Mouse (Mus musculus) thymus, postnatal 36 days (tissue): Measurements from ENCODE around the gene Acta1.
A peak's percentile ranks its signal among the peaks of the same experiment; 100 is the strongest.

ENCODE experiments used
- DNase-seq, 2 experiments: peaks; one replicate each; pipeline ENCODE4 v3.0.0; 2022; ENCODE audit warnings: mixed read lengths in 2 of 2

The Acta1 gene

DNA sequence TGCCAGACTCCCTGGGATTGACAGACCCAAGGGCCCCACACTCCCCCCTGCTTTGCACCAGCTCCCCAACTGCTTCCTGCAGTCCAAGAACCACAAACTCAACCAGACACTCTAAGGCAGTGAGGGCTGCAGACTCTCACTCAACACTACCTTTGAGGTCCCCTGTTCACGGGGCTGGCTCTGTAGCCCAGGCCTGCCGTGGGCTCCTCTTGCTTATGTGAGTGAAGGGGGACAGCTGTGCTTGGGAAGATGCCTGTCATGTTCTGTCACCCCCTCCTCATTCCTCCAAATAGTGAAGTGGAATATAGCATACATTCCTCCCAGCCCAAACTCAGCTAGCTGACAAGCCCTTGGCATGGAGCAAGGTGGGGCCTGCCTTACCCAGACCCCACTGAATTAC is 12.1 kb downstream of the Acta1 start:
- no peak for DNase-seq

DNA sequence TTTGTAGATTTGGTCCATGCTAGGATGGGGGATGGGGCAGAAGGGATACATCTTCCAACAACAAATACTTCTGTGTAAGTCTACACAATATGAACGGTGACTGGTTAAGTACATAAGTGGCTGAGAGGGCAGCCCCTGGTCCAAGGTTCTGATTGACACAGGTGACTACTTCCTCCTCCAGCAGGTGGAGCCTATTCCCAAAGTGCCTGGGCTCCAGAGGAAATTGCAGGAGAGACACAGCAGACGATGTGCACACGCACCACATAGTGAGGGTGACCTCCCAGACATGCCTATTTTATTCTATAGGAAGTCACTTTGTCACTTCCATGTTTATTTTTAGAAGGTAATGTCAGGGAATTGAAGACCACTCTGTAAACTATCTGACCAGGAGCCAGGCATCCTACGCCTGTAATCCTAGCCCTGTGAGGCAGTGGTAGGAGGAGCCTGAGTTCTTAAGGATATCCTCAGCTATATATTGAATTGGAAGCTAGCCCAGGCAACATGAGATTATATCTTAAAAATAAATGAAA is 13.7 kb downstream of the Acta1 start:
- DNase-seq = no peak

DNA sequence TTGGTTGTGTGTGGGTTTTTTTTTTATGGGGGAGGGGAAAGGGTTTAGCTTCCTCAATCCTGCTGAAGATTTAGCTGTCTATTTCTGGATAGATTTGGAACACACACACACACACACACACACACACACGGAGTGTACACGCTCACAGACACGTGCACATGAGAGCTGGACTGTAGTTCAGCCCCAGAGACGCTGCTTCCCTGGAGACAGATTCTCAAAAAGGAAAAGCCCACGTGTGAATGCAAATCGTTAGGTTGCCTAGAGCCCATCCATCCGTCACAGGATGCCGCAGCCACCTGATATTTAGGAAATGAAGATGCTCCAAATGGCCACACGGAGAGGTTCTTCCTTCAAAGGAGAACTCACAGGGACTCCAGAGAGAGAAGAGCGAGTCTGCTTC is 14.3 kb downstream of the Acta1 start:
- no peak for DNase-seq

DNA sequence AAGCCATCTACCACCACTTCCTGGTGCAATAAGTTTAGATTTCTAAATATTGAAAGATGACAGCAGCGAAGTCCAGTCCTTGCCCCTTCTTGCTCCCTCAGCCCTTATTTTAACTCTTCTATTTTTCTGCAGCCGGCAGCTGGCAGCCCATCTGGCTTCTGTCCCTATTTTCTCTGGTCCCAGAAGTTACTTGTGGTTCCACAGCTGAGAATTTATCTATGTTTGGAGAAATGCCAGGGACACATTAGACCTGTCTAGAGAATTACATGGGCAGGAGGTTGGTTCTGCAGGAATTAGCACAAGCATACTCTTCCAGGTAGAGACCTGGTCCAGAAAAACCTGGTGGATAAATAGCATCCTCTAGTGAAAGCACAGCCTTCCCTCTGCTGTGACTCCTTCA is 16.7 kb downstream of the Acta1 start:
- no peak for DNase-seq

DNA sequence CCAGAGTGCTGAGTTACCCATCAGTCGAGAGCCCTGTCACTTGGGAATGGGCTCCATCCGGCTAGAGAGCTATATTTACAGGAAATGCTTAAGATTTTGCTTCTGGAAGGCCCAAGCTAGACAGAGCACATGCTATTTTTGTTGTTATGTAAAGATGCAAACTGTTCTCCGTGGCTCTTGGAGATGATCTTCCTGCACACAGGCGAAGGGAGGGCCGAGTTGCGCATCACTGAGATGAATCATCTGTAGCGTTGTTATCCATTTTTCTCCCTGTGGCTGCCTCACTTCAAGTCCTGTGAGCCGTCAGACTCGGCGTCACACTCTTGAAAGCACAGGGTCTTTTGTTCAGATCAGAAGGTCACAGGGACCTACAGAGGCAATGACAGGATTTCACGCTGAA is 20.2 kb downstream of the Acta1 start:
- DNase-seq = no peak

DNA sequence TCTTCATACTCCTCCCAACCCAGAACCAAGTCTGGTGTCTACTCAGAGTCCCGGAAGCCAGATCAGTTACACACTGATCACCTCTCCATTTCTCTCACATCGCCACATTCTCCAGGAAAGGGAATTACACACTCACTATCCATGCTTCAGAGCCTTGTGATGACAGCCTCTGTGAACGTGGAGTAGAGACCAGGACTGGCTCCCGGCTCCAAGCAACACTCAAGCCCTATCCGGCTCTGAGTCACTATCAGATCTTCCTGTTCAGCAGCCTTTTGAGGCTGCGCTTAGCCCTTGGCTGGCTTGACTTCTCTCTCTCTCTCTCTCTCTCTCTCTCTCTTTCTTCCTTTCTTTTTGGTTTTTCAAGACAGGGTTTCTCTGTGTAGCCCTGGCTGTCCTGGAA is 21.2 kb downstream of the Acta1 start:
- no peak for DNase-seq

DNA sequence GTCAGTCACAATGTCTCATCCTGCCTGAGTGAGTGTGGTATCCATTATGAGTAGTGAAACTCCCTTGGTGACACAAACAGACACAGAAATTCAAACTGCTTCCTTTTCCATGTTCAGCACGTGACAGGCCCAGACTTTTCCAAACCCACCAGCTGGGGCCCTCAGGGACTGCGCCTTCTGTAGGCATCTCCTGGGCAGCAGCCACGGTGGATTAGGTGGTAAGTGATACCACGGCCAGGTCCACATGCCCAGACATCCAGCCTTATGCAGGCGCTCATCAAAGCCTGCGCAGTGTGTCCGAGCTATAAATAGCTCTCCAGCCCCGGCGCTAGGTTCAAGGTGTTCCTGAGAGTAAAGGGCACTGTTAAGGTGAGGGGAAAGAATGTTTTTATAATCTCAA is 22.5 kb downstream of the Acta1 start:
- DNase-seq = no peak

DNA sequence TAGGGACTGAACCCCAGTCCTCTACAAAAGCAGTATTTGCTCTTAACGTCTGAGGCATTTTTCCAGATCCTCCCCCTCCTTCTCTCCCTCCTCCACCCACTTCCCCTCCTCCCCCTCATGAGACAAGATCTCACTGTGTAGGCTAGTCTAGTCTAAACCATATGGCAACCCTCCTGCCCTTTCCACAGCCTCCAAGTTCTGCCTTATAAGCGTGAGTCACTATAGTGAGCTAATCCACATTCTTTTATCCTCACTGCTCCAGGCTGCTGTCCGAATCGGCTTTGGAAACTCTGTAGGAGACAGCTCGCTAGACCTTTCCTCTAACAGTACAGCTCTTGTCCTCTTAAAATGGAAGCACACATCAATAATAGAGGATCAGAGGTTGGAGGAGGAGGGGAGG is 27.6 kb downstream of the Acta1 start:
- DNase-seq = no peak

DNA sequence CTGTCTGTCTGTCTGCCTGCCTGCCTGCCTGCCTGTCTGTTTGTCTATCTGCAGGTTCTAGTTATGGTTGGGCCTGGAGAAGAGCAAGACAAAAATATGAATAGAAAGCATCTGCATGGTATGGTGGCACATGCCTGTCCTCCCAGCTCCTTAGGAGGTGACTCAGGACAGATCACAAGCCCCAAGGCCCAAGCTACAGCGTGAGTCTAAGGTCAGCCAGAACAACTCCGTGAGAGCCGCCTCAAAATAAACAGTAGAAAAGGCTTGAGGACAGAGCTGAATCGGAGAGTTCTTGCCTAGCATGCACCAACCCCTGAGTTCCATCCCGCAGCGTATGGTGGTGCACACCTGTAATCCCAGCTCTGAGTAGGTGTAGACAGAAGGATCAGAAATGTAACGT is 28.8 kb downstream of the Acta1 start:
- DNase-seq = no peak

DNA sequence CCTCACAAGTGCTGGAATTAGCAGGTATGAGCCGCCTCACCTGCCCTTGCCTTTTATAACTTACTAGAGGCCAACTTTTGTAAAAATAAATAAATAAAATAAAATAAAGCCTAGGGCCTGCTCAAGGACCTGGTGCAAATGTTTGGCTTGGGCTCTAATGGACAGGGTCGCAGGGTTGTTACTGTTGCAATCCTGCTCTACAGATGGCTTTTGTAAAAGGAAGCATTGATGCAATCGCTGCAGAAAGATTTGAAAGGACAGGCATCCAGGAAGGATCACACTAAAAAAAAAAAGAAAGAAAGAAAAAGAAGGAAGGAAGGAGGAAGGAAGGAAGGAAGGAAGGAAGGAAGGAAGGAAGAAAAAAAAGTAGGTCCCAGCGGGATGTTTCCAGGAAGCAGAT is 34.2 kb downstream of the Acta1 start:
- no peak for DNase-seq

DNA sequence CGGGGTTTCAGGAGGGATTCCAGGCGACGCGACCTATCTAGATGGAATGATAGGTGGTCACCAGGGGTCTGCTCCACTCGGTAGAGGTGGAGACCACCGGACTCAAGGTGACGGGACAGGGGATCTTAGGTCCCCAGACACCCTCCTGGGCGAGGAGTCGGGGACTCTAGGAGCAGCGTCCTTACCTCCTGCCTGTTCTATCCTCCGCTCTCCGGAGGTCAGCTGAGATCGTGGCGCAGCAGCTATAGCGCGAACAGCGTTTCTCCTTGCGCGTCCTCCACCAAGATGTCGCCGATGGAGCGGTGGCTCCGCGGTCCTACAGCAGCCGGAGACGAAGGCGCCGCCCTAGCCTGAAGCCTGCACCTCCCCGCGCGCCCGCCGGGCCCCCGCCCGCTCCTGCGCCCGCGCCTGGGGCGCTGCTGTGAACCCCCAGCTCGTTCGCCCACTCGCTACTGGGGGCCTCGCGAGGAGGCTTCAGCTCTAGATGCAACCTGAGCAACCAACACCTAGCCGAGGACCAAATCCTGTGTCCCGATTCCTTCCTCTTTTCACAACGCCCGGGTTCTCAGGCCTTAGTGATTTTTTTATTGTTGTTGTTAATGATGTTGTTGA is 34.8 kb downstream of the Acta1 start, which contains the start of gene Ccsap:
Gene Ccsap (minus strand): TSS at position 562 of the 612 bp plus-strand sequence.
- peak; percentile 64 to 76 for DNase-seq

DNA sequence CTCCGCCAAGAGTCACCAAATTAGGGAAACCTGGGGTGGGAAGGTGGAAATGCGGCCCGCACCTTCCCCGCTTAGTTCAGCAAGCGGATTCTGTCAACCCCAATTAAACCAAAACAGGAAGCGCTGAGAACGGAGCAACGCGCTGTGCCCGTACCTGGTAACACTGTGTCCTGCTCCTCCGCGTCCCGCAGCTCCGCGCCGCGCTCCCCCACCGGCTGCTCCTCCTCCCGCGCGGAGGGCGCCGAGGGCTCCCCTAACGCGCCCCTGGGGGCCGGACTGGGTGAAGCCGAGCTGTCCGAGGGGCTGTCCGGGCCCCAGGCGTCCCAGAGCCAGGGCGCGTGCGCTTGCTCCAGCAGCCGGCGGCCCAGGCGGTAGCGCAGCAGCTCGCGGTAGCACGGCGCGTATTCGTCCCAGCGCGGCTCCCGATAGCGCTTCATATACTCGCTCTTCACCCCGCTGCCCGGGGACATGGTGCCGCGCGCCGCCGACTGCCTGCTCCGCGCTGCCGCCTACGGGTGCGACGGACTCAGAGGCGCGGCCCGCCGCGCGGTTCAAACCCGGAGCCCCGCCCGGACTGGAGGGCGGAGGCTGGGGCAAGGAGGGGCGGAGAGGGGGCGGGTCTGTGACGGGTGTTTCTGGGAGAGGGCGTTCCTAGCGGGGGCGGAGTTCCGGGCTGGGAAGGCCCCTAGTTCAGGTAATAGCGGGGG is 35.5 kb downstream of the Acta1 start:
- peak; percentile 94 to 95 for DNase-seq

DNA sequence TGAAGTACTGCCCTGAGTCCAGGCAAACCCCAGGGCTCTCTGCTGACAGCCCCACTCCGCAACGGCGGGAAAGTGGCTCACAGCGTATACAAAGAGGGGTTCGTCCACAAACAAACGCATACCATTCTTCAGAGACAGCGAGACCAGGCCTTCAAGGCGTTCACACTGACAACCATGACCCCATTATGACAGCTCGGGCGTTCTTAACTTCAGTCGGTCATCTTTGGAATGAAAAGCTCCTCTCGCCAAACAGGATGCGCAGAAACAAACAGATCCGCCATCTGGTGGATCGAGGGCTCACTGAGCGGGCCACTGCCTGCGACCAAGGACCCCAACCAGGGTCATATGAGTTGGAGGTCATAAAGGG is 36.0 kb downstream of the Acta1 start:
- DNase-seq = no peak

DNA sequence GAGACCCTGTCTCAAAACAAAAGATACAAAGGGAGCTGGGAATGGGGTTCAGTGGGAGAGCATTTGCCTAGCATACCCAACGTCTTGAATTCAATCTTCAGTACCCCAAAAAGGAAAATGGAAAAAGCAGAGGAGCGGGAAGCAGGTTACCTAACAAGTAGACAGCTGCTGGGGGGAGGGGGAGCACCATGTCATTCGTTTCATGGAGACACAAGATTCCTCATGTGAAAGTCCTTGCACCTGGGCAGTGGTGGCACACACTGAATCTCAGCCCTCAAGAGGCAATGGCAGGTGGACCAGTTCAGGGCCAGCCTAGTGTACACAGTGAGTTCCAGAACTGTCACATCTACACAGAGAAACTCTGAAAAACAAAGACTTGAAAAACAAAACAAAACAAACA is 37.2 kb downstream of the Acta1 start:
- DNase-seq = no peak

DNA sequence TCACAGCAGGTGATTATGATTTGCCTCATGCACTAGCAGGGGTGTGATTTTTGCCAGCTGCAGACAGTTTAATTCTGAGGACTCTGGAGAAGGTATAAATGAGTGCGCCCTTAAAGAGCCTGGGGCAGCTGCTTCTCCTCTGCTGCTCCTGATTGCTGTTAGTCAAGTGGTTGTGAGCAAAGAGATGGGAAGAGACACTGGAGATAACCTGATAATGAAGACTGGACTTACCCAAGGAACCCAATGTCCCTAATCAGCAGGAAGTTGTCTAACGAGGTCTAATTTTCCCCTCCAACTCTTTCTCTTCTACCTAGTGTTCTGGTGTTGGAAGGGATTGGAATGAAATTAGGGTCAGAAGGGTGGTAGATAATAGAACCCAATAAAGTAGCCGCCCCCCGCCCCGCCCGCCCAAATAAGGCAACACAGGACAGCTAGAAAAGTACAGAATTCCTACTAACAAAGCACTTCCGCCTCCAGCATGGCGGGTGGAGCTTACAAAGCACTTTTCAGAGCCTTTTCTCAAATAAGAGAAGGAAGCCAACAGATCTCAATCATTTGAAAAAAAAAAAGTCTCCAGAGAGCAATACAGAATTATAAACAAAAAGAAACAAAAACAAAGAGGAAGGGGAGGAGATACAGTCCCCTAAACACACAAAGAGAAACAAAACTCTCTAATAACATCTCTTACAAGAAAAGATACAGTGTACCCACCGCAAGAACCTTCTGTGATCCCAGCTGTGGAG is 39.6 kb downstream of the Acta1 start:
- DNase-seq = no peak

DNA sequence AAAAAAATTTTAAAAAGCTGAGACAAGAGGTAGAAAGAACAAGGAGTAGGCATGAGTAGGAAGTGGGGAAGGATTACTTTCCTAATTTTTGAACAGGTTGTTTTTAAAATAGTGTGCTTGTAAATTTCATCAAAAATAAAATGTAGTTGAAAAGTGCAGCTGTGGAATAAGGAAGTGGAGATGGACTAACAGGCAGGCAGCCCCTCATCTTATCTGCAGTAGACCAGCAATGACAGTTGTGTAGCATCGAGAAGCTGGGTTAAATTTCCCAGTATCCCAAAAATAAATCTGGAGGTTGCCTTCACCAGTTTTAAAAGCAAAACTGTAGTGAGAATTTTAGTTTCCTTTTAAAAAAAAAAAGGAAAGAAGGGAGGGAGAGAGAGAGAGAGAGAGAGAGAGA is 40.3 kb downstream of the Acta1 start:
- DNase-seq = no peak

DNA sequence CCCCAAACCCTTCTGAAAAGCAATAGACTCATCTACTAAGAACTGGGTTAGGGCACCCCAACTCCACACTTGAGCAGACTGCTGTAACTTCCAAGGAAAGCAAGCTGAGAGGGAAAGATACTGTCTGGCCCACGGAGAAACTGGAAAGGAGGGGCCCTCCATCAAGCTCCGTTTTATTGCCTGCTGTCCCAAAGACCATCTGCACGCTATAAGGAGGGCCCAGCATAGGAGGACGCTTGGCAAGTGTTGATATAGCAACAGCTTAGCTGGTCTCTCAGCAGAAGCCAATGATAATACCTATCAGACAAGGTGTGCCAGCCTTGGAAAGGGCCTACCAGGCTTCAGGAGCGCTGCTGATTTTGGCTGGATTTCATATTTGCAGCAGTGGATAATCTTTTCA is 43.0 kb downstream of the Acta1 start:
- DNase-seq = no peak

DNA sequence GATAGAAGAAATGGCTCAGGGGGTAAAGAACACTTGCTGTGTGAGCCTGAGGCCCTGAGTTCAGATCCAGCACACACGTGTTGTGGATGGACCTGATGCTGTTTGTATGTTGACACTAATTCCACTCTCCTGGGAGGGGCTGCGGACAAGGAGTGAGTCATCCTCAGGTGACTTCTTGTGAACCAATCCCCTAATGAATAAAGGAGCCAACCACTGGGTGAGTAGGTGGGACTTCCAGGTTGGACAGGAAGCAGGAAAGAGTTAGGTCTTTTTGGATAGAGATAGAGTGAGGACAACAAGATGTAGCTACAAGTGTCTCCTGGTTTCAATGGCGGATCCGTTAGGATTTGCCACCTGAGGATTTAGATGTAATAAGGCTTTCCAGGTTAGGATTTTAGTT is 45.2 kb downstream of the Acta1 start:
- DNase-seq = no peak

DNA sequence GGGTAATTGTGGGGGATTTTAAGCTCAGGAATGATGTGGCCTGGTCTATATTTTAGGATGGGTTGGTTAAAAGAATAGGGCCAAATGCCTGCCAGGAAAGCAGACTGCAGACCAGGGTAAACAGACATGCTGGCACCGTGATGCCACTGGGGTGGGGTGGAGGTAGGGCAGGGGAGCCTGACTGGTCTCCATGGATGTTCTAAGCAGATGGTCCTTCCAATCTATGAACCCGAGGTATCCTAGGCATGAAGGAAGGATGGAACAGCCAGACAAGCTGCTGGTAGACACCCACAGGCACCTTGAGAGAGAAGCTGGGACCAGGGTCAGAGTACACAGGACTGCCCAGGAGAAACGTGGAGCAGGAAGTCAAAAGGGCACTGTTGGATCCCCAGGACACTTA is 47.0 kb downstream of the Acta1 start:
- no peak for DNase-seq

DNA sequence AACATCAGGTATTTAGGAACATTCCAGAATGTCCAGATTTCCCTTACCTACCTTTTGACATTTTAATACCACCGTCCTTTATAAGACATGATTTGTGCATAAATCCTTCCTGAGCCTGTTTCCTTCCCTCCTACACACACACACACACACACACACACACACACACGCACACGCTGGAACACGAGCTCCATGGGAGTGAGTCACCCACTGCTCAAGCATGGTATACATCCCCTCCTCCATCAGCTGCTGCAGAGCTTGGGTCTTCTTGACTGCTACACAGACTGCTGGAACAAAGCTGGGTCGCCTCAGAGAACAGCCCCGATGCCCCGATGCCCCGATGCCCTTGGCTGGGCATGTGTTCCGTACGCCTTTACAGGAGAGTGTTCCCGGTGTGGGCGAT is 48.0 kb downstream of the Acta1 start:
- DNase-seq = no peak

DNA sequence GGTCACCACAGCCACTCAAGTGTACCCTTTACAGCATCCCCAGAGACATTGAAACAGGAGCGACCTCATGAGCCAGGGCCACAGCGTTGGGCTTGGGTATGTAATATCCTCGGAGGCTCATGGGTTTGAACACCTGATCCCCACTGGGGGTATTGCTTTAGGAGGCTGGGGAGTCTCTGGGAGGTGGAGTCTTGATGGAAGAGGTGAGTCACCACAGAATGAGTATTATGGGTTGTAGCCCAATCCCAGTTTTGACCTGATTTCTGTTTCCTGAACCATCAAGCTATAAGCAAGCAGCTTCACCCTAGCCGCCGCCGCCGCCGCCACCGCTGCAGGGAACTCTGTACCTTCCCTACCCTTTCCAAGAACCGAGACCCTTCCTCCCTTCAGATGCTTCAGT is 48.6 kb downstream of the Acta1 start:
- DNase-seq = no peak

DNA sequence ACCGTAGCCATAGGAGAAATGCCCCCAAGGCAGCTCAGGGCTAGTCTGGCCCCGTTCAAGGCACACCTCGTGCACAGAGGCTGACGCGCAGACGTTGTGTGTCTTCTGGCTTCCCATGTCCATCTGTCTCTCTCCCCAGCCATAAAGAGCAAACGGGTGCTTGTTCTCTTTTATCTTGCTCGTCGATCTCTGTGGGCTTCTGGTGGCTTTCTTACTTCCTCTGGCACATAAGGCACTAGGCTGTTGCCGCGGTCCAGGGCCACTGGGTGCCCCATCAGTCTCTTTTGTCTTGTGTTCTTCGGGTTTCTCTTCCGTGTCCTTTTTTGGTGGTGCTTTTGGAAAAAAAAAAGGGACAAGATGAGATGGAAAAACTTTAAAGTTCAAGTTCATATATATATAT is 49.4 kb downstream of the Acta1 start:
- DNase-seq = no peak

DNA sequence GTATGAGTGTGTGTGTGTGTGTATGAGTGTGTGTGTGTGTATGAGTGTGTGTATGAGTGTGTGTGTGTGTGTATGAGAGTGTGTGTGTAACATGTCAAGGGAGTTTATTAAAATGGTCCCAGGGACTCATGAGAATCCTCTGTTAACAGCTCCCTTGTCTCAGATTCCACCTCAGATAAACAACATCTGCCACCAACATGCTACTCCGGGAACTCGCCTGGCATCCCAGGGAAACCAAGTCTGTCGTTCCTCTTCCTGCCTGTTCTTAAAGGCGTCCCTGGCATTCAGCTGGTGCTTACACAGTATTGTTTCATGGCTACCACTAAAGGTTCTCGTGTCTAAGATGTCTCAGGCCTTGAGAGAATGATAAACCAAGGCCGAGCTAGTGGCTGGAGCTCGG is 50.2 kb downstream of the Acta1 start:
- no peak for DNase-seq

DNA sequence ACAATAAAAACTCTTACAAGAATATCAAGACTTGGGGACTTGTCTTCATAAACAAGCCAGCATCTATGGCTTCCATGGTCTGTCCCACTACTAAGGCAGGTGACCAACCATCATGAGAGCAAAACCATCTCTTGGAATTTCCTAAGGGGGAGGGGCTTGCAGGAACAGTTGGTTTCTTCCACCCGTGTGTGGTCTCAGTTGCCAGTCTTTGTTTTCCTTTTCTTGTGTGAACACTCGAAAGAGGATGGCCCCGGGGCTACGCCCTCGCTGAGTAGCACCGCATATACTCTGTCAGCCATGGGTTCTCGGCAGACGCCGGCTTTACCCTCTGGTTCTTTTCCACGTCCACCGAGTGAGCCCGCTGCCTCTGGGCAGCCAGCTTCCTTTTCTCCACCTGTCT is 52.5 kb downstream of the Acta1 start:
- no peak for DNase-seq
